Comparison of ENCODE assay signal across 10 mouse cellular contexts in the genomic region with DNA sequence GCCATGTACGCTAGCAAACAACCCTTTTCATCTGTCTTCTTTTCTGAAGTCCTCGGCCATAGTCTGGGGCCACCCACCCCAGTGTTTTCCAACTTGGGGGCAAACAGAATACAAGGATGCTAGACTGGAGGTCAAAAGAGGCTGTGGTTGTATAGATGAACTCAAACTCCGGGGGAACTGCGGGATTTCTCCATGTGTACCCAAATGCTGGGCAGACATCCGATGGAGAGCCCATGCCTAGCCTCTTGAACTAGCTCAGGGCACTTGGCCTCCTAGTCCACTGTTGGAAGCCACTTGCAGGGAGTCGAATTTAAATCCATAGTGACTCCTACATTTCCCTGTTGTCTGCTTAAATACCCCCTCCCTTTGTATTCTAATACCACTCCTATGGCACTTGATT. TPM values are rescaled to one million over a fixed set of nuclear protein-coding genes. Genes with fewer than 3 reads are reported as not detected.
DNase-seq lines count a peak whose midpoint lies in the region; ATAC-seq and TF ChIP-seq lines count a peak whose summit lies in the region.
"Had no signal": no experiment of that assay in that cellular context is flagged by ENCODE, and none has a peak within 500 bp of the region (broad histone marks: within the 10 kb centered on the region; RNA-seq: fewer than 3 reads in every experiment).

No protein-coding gene starts in this region.

- no peak overlapping the region for H3K27ac ChIP-seq in kidney, embryonic 16.5 days (ENCODE audit: low read length)
- H3K27ac ChIP-seq in embryonic facial prominence, embryonic 14.5 days (replicated peaks; ENCODE audit: low read depth, low read length): no peak overlapping the region
- no peak overlapping the region for H3K27ac ChIP-seq in intestine, embryonic 14.5 days (ENCODE audit: low read depth)
- peak overlapping the region; percentile 89; the same call in 1 of the 2 replicates for H3K27ac ChIP-seq in midbrain, postnatal 0 days (ENCODE audit: low read depth, low read length)

- WGBS in kidney, embryonic 16.5 days: 34% methylated on average over 6 of the region's 6 CpGs
- 32% methylated on average over 6 of the region's 6 CpGs for WGBS in embryonic facial prominence, embryonic 14.5 days
- WGBS in intestine, embryonic 14.5 days: 42% methylated on average over 6 of the region's 6 CpGs
- 36% methylated on average over 6 of the region's 6 CpGs for WGBS in midbrain, postnatal 0 days

- peak overlapping the region; percentile 66; the same call in 1 of the 2 replicates for H3K4me2 ChIP-seq in kidney, embryonic 16.5 days (replicated peaks; ENCODE audit: low read depth, low read length)
- peak overlapping the region; percentile 78 for H3K4me2 ChIP-seq in embryonic facial prominence, embryonic 14.5 days (ENCODE audit: low read depth, low read length)
- H3K4me2 ChIP-seq in intestine, embryonic 14.5 days (ENCODE audit: low read length): peak overlapping the region; percentile 73
- H3K4me2 ChIP-seq in midbrain, postnatal 0 days (ENCODE audit: low read depth, low read length, poor library complexity, severe bottlenecking): peak overlapping the region; percentile 74

- no peak for TF ChIP-seq CTCF in midbrain, postnatal 0 days (IDR thresholded peaks at IDR 0.05)

- no peak overlapping the region; the same call in 1 of the 2 replicates for H3K9ac ChIP-seq in kidney, embryonic 16.5 days (replicated peaks; ENCODE audit: low read length)
- H3K9ac ChIP-seq in embryonic facial prominence, embryonic 14.5 days (ENCODE audit: low read depth, low read length): no peak overlapping the region
- H3K9ac ChIP-seq in intestine, embryonic 14.5 days (ENCODE audit: low read length): no peak overlapping the region
- H3K9ac ChIP-seq in midbrain, postnatal 0 days (replicated peaks; ENCODE audit: low read length, poor library complexity, severe bottlenecking): peak overlapping the region; percentile 95

- ATAC-seq in kidney, embryonic 16.5 days (ENCODE audit: low FRiP score, low TSS enrichment): no peak
- ATAC-seq in embryonic facial prominence, embryonic 14.5 days (ENCODE audit: low read depth): no peak
- ATAC-seq in intestine, embryonic 14.5 days (replicated peaks; ENCODE audit: low FRiP score, low TSS enrichment, low read depth): no peak
- no peak for ATAC-seq in midbrain, postnatal 0 days (ENCODE audit: low FRiP score)

- DNase-seq in kidney, adult 9 months: no peak
- no peak for DNase-seq in embryonic facial prominence, embryonic 14.5 days (ENCODE audit: low spot score)
- DNase-seq in intestine, embryonic 14.5 days (ENCODE audit: low spot score): no peak
- no peak for DNase-seq in midbrain, postnatal 0 days (ENCODE audit: low spot score)
- no peak for DNase-seq in T-cell, adult 2 months (ENCODE audit: low spot score)
- DNase-seq in layer of hippocampus, adult 9-10 months (ENCODE audit: low spot score): no peak
- DNase-seq in kidney, postnatal 4 days: no peak

- no peaks in the 10 kb centered on the region for H3K27me3 ChIP-seq in kidney, embryonic 16.5 days (ENCODE audit: insufficient read depth, low read length)
- H3K27me3 ChIP-seq in embryonic facial prominence, embryonic 14.5 days (replicated peaks; ENCODE audit: control insufficient read depth, insufficient read depth, low read length): no peaks in the 10 kb centered on the region
- no peaks in the 10 kb centered on the region for H3K27me3 ChIP-seq in intestine, embryonic 14.5 days (replicated peaks; ENCODE audit: control insufficient read depth, insufficient read depth, low read length)
- H3K27me3 ChIP-seq in midbrain, postnatal 0 days (ENCODE audit: insufficient read depth, low read length): no peaks in the 10 kb centered on the region

- peak overlapping the region; percentile 84 for H3K4me3 ChIP-seq in kidney, embryonic 16.5 days (ENCODE audit: low read length)
- H3K4me3 ChIP-seq in embryonic facial prominence, embryonic 14.5 days (ENCODE audit: low read depth, low read length): peak overlapping the region; percentile 67
- H3K4me3 ChIP-seq in intestine, embryonic 14.5 days (ENCODE audit: low read depth, low read length): peak overlapping the region; percentile 65
- H3K4me3 ChIP-seq in midbrain, postnatal 0 days (ENCODE audit: low read depth, low read length): peak overlapping the region; percentile 59

- no peaks in the 10 kb centered on the region for H3K9me3 ChIP-seq in kidney, embryonic 16.5 days (ENCODE audit: low read length)
- no peaks in the 10 kb centered on the region for H3K9me3 ChIP-seq in embryonic facial prominence, embryonic 14.5 days (ENCODE audit: control insufficient read depth, low read length)
- H3K9me3 ChIP-seq in intestine, embryonic 14.5 days (ENCODE audit: control insufficient read depth, low read length): no peaks in the 10 kb centered on the region
- H3K9me3 ChIP-seq in midbrain, postnatal 0 days (ENCODE audit: low read length): no peaks in the 10 kb centered on the region

- peaks cover 17% of the 10 kb centered on the region for H3K36me3 ChIP-seq in kidney, embryonic 16.5 days (ENCODE audit: insufficient read depth, low read length)
- peaks cover 21% of the 10 kb centered on the region for H3K36me3 ChIP-seq in embryonic facial prominence, embryonic 14.5 days (ENCODE audit: control insufficient read depth, insufficient read depth, low read length)
- peaks cover 17% of the 10 kb centered on the region for H3K36me3 ChIP-seq in intestine, embryonic 14.5 days (ENCODE audit: control insufficient read depth, insufficient read depth, low read length)
- 0 out of 2 replicates have a peak, but pooled peaks cover 10% of the 10 kb centered on the region for H3K36me3 ChIP-seq in midbrain, postnatal 0 days (ENCODE audit: insufficient read depth, low read length)

- H3K4me1 ChIP-seq in kidney, embryonic 16.5 days (ENCODE audit: insufficient read depth, low read length): peaks cover 14% of the 10 kb centered on the region
- H3K4me1 ChIP-seq in embryonic facial prominence, embryonic 14.5 days (ENCODE audit: control insufficient read depth, insufficient read depth, low read length): peaks cover 10% of the 10 kb centered on the region; the same call in 1 of the 2 replicates
- H3K4me1 ChIP-seq in intestine, embryonic 14.5 days (replicated peaks; ENCODE audit: control insufficient read depth, insufficient read depth, low read length): peaks cover 3% of the 10 kb centered on the region; the same call in 1 of the 2 replicates
- peaks cover 16% of the 10 kb centered on the region; the same call in 1 of the 2 replicates for H3K4me1 ChIP-seq in midbrain, postnatal 0 days (ENCODE audit: insufficient read depth, low read length)

RNA-seq across cellular contexts. Expression of a gene that starts 0.4 kb away (rescaled TPM):
- 12.3 and 12.6 TPM in 2 replicates for polyA plus RNA-seq in kidney, embryonic 16.5 days (2015; fragmentation: Nextera tagmentation; extraction: Ambion mirVana)
- 11.3 and 16.1 TPM in 2 replicates for polyA plus RNA-seq in embryonic facial prominence, embryonic 14.5 days (2014; fragmentation: Nextera tagmentation; extraction: Ambion mirVana)
- polyA plus RNA-seq in intestine, embryonic 14.5 days (2014; fragmentation: Nextera tagmentation; extraction: Ambion mirVana): 11.1 and 14.8 TPM in 2 replicates
- total RNA-seq in midbrain, postnatal 0 days (2014; rRNA removed): 25.8 and 29.5 TPM in 2 replicates
- 20.1 and 20.2 TPM in 2 replicates for polyA plus RNA-seq in midbrain, postnatal 0 days (2015; fragmentation: Nextera tagmentation; extraction: Ambion mirVana)

RNA-seq across cellular contexts. Expression of a gene that starts 52.4 kb away (rescaled TPM):
- polyA plus RNA-seq in kidney, embryonic 16.5 days (2015; fragmentation: Nextera tagmentation; extraction: Ambion mirVana): not detected in 2 replicates
- not detected in 2 replicates for polyA plus RNA-seq in embryonic facial prominence, embryonic 14.5 days (2014; fragmentation: Nextera tagmentation; extraction: Ambion mirVana)
- not detected in 2 replicates for polyA plus RNA-seq in intestine, embryonic 14.5 days (2014; fragmentation: Nextera tagmentation; extraction: Ambion mirVana)
- total RNA-seq in midbrain, postnatal 0 days (2014; rRNA removed): not detected in 2 replicates
- not detected in 2 replicates for polyA plus RNA-seq in midbrain, postnatal 0 days (2015; fragmentation: Nextera tagmentation; extraction: Ambion mirVana)
- total RNA-seq: ES-E14; heart, postnatal 14 days had no signal
